Mouse (Mus musculus) kidney, postnatal 25 days (tissue): ENCODE measurements around the gene Srebf2.
A peak's percentile ranks its signal among the peaks of the same experiment; 100 is the strongest.

Experiments used
- DNase-seq, 2 experiments: peaks; one replicate each; pipeline ENCODE4 v3.0.0; 2021; ENCODE audit warnings: mixed read lengths in 2 of 2

Srebf2 gene

GRCm38 (mm10) chr15:82184183-82184582 lies 37.2 kb downstream of the Srebf2 start:
- DNase-seq, result peak; percentile 71 to 82

- peak; percentile 75 to 90 for DNase-seq
Measured at GRCm38 (mm10) chr15:82184656-82185055, 37.7 kb downstream of the Srebf2 start.

GRCm38 (mm10) chr15:82185062-82185783 lies 38.2 kb downstream of the Srebf2 start:
- DNase-seq, result peak; percentile 13 to 55

DNA sequence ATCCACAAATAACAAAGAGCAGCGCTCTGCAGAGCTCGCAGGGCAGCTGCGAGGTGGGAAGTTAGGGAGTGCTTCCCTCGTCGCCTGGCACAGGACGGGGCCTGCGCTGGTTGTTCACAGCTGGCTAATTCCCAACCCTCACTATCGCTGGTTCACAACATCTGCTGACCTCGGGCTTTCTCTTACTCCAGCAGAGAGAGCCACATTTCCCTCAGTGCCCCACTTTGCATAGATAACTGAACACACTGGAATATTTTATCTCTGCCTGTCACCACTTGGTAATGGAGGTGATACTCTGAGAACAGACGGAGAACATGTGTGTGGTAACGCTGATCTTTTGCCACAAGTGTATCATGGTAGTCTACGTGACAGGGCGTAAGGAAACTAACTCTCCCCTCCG lies 39.1 kb downstream of the Srebf2 start:
- peak in 1 of 2 experiments; percentile 34 for DNase-seq

DNA sequence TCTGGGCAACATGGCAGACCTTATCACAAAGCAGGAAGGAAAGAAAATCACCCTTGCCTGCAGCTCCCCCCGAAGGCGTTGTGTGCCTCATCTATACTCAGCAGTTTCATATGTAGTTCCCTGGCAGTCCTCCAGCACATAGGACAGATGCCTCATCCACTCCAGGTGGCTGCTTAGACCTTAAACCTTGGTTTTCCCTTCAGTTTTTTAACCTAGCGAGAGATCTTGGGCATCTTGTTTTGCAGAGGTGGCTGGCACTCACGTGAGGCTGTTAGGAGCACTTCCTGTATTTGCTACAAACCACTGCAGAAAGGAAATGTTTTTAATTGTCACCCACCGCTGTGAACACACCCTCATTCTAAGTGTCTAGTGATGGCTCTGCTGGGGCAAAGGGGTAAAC lies 40.0 kb downstream of the Srebf2 start:
- no peak for DNase-seq

GRCm38 (mm10) chr15:82187401-82187800 lies 40.4 kb downstream of the Srebf2 start:
- no peak for DNase-seq

DNA sequence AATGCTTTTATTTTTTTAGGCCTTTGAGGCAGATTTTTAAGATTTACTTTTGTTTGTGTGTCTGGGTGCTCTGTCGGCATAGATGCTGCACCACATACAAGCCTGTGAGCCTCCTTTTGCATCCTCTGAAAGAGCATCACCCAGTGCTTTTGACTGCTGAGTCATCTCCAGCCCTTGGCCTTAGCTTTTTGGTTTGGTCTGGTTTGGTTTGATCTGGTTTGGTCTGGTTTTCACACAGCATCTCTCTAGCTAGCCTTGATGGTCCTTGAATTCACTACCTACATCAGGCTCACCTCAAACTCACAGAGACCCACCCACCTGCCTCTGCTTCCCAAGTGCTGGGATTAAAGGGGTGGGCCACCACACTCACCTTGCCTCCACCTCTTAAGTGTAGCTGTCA lies 40.9 kb downstream of the Srebf2 start:
- no peak for DNase-seq

DNA sequence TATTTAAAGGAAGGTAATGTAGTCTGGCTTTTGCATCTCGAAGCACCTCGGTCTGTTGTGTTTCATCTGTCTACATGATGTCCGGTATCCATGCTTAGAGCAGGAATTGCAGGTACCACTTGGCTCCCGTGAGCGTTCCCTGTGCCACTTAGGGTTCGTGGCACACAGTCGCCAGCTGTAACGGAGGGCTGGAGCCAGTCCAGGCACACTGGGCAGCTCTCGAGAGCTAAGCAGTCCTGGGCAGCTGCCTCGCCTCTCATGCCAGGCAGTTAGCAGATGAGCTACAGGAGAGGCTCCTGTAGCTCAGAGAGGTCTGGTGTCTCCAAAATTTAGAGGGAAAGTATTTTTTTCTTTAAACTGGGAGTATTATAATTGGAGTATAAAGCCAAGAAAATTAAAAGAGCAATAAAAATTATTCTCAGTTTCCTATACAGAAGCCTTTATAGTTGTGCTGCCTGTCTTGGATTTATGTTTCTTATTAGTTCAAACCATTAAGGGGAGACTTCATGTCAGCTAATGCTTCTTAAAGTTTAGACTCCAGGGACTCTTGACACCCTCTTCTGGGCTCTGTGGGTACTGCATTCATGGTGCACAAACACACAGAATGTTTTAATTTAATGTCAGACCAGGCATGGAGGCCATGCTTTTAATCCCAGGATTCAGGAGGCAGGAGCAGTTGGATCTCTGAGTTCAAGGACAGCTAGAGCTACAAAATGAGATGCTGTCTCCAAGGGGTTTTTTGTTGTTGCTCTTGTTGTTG lies 41.7 kb downstream of the Srebf2 start:
- DNase-seq, result peak in 1 of 2 experiments; percentile 72

DNA sequence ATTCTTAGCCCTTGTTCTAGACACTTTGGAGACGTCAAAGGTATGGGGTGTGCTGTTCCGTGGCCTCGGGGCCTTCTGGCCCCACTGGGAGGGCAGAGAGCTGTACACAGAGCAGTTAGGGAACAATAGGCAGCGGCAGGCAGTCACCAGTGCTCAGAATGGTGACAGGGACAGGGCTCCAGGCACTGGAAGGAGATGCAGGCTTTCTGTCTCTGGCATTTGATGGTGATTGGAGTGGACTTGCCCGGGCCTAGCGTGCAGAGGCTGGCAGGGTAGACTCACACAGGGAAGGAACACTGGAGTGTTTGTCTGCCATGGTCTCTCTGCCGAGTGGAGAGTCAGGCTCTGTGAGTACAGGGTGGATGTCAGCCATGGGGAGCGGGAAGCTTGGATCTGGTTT lies 45.6 kb downstream of the Srebf2 start:
- no peak for DNase-seq

DNA sequence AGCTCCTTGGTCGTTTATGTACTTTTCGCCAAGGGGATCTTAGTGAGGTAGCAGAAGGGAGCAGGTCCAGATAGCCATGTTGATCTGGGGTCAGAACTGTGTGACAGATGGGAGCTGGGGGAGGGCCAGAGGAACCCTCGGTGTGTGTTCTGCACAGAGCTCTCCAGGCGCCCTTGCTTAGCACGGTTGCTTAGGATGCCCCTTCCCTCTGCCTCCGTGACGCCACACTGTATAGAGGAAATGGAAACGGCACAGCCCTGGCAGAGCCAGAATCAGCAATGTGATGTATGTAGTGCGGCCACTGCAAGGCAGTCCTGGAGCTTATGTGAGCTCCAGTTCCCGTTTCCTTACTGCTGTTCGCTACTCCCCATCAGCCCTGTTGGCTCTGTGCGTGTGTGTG lies 49.3 kb downstream of the Srebf2 start:
- no peak for DNase-seq

DNA sequence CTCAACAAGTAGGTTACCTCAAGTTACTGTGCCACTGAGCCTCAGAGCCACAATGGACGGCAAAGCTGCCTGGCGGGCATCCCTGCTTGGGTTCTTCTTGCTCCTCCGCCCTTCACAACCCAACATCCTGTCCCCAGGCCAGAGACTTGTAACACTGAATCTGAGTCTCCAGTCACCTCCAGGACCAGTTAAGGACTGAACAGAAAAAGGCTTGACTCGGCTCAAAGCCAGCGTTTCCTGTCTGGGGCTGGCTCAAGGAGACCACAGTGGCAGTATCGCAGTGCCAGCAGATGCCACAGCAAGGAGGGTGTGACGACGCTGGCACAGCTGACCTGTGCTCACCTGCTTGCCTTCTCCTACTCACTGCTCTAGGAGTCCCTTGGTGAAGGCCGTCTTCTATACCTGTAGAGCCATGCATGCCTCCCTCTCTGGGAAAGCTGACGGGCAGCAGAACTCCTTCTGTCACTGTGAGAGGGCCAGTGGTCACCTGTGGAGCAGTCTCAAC lies 50.3 kb downstream of the Srebf2 start:
- DNase-seq, result no peak

DNA sequence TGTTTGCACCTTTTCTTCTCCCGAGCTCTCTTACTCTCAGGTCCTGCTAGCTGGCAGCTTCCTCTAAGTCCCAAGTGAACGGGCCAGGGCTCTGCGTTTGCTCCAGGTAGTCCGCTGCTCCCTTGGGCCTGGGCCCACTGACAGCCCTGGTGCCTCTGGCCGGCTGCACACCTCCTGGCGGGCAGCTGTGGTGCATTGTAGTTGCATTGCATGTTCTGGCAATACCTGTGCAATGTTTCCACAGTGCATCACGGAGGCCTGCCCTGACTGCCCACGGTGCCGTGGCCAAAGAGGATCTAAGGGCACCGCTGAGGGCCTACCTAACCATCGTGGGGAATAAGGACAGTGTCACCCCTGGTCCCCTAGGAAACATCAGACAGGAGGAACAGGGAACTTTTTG lies 51.0 kb downstream of the Srebf2 start:
- DNase-seq, result no peak

GRCm38 (mm10) chr15:82198342-82198741 lies 51.4 kb downstream of the Srebf2 start:
- no peak for DNase-seq

DNA sequence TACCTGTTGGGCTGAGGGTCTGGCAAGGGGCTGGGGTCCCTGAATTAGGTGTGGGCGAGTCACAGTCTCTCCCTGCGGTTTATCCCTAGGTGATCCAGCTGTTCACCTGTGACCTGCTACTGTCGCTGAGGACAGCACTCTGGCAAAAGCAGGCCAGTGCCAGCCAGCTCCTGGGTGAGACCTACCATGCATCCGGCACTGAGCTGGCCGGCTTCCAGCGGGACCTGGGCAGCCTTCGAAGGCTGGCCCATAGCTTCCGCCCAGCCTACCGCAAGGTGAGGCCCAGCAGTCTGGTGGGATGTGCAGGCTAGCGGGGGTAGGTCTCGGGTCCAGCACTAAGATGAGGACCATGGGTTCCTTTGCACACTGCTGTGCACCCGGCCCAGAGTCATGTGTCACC lies 52.6 kb downstream of the Srebf2 start:
- peak in 1 of 2 experiments; percentile 18 for DNase-seq

GRCm38 (mm10) chr15:82202086-82202485 lies 55.1 kb downstream of the Srebf2 start:
- DNase-seq, result no peak

DNA sequence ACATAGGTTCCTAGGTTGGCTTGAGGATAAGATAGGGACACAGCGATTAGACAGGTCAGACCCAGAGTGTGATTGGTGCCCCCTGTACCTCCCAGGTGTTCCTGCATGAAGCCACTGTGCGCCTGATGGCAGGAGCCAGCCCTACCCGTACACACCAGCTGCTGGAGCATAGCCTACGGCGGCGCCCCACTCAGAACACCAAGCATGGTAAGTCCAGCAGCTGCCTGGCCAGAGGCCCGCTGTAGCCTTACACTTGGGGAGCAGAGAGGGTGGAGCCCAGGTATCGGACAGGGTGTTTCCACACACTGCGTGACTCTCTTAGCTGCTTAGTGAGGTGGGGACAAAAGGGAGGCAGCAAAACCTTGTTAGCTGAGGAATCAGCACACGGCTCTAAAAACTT lies 56.1 kb downstream of the Srebf2 start:
- no peak for DNase-seq

- no peak for DNase-seq
Measured at GRCm38 (mm10) chr15:82203611-82204351, 56.8 kb downstream of the Srebf2 start.

GRCm38 (mm10) chr15:82204680-82205371 lies 57.8 kb downstream of the Srebf2 start:
- no peak for DNase-seq

GRCm38 (mm10) chr15:82206365-82207104 lies 59.6 kb downstream of the Srebf2 start:
- peak in 1 of 2 experiments; percentile 18 for DNase-seq

GRCm38 (mm10) chr15:82207105-82207459 lies 60.1 kb downstream of the Srebf2 start:
- no peak for DNase-seq

- DNase-seq, result no peak
Measured at GRCm38 (mm10) chr15:82207504-82208219, 60.7 kb downstream of the Srebf2 start.
